Mouse (Mus musculus) cerebral cortex, adult 2 months (tissue): ENCODE measurements around the gene Vmn1r231.

Experiments used
- WGBS: fragments of 180-500 bp; shearing (Covaris S2); methylation state at CpG from one replicate; pipeline ENCODE4 v1.1.7; 2018; 5-methylcytosine and 5-hydroxymethylcytosine counted together

The Vmn1r231 gene

DNA sequence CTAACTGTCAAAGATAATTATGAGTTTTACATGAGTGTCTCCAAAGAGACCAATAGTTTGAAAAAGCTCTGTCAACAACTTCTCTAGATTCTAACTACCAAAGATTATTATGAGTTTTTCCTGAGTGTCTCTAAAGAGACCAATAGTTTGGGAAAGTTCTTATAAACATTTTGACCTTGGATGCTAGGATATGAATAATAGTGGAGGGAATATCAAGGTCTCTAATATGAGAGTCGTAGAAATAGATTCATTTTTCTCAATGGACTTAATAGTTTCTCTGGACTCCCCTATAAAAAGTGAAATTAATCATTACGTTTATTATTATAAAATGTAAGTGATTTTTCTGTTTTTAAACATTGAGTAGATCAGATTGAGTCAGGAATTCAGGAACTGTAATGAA is at the start of gene Vmn1r231:
Gene Vmn1r231 (minus strand): TSS at position 101 of the 400 bp plus-strand sequence.
- WGBS: 53% methylated on average over 2 of the region's 2 CpGs

DNA sequence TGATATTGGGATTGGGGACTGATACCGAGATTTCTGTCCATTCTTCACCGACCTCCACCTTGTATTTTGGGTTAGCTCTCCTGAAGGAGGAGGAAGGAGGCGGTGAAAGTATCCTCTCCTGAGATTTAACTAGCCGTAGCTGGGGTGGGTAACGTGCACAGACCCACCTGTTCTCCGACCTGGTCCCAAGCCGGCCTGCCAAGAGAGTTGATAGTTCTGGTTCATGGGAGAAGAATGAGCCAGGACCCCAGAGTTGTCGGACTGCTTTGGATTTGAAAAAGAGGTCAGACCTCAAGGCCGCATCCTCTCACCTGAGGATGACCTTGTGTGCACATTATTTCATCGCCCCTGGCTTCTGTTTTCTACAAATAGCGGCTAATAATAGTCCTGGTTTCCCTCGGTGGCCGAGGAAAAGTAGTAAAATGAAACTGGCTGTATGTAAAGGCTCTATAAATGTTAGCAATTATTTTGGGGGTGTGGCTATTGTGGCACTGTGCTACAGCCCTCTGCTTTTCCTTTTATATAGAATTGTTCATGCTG is 41.2 kb upstream of the Vmn1r231 start:
- 0% methylated on average over 13 of the region's 13 CpGs for WGBS

DNA sequence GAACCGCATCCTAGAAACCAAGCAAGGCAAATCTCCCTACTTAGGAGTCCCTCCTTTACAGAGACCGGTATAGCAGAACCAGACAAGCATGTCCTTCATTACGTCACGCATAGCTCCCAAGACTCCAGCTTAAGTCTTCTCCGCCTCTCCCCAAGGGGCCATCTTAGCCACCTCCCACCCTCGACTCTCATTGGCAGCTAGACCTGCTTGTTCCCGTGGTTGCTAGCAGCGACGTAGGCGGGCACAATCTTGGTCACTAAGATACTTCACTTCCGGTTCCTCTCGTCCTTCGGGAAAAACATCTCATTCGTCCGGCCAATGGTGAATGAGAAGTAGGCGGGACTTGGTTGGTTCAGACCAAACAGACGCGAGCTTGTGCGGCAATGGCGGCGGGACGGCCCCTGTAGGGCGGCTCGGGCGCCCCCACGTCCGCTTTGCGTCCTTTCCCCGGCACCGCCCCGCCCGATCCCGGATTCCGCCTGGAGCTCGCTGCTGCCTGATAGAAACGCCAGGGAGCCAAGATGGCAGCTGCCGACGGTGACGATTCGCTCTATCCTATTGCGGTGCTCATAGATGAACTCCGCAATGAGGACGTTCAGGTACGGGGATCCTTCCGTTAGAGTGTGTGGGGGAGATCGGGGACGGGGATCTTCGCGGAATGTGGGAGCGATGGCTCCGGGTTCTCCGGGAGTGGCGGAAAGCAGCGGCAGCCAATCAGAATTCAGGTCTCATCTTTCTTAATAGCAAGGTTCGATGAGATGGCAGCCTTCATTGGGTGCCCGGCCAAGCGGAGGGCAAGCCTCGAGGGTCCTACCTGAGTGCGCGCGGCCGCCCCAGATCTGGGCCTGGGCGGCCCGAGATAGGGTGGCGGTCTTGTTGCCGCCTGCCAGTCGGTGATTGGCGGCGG is 40.3 kb upstream of the Vmn1r231 start, which contains the start of gene Ppp2r1a:
Gene Ppp2r1a (plus strand): TSS at position 327 of the 907 bp plus-strand sequence.
- under 1% methylated on average over 69 of the region's 69 CpGs for WGBS

DNA sequence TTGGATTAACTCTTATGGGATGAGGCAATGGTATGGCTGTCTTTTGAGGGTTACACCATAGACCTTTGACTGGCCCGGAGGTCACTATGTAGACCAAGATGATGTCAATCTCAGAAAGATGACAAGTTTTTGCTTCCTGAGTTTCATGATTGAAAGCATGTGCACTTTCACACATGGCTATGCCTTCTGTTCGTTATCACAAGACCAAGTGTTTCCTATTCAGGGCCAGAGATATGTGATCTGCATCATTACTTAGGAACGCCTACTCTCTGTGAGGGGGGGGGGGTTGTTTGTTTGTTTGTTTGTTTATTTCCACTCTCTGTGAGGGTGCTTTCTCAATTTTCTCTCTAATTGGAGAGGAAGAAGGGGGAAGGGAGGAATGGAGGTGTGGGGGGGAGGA is 39.3 kb upstream of the Vmn1r231 start:
- WGBS: 36% methylated on average over 3 of the region's 3 CpGs

DNA sequence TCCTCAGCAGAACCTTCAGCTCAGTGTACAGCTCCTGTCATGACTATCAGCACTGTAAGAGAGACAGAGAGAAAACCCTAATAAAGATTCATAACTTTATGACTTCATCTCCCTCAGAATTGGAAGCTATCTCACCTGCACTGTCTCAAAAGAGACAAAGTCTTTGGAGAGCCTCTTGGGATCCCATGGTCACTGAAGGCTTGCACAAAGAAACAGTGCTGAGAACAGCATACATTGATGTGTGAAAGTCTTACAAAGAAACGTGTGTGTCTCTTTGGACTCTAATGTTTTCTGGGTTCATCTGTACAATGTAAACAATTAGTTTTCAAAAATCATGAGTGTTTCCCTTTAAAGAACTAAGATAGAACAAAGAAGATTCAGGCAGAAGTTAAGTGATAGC is 14.7 kb upstream of the Vmn1r231 start, which contains the start of gene Vmn1r232:
Gene Vmn1r232 (minus strand): TSS at position 101 of the 400 bp plus-strand sequence.
- 48% methylated on average over 1 of the region's 1 CpGs for WGBS

DNA sequence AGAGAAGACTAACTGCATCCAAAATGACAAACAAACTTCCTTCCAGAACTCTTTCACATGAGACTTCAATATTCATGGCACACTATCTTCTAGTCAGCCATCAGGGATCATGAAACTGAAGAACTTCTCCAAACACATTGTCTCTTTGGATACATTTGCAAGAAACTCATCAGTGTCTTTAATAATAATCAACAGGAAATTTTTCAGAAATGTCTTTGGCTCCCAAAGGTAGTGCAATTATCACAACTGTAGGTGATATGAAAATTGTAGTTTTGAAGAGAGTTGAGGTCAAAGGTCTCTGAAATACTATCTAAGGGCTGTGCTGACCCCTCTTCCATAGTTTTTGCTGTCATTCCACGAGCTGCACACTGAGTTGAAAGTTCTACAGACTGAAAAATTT is 64.7 kb downstream of the Vmn1r231 start, which contains the start of gene Vmn1r230:
Gene Vmn1r230 (plus strand): TSS at position 301 of the 400 bp plus-strand sequence.
- WGBS: 5% methylated on average over 1 of the region's 1 CpGs
